Mouse (Mus musculus) limb, embryonic 13.5 days (tissue): ENCODE measurements around the gene Xylt2. TPM values are rescaled to one million over a fixed set of nuclear protein-coding genes. Genes with fewer than 3 reads are reported as not detected.

Source experiments
- ATAC-seq: fragments of 200-750 bp; cut with Nextera tagmentation; 2 replicates; pipeline ENCODE4 v1.8.0; 2017; ENCODE audit warnings: low read depth, moderate number of reproducible peaks, moderate TSS enrichment; ENCODE audit not compliant: low FRiP score
- H3K27ac ChIP-seq: fragments of 300-500 bp; sonication (generic); 2 replicates; pipeline ENCODE4 v1.5.1; 2015; ENCODE audit warnings: inconsistent platforms, mild to moderate bottlenecking, moderate library complexity
- H3K27me3 ChIP-seq: fragments of 300-500 bp; sonication (generic); 2 replicates; pipeline ENCODE4 v1.6.1; 2015; ENCODE audit warnings: mild to moderate bottlenecking, inconsistent platforms
- H3K36me3 ChIP-seq: fragments of 300-500 bp; sonication (generic); 2 replicates; pipeline ENCODE4 v1.6.1; 2015; ENCODE audit warnings: inconsistent platforms, mild to moderate bottlenecking, moderate library complexity
- H3K4me1 ChIP-seq: fragments of 300-500 bp; sonication (generic); 2 replicates; pipeline ENCODE4 v1.6.1; 2015; ENCODE audit warnings: inconsistent platforms
- H3K4me2 ChIP-seq: fragments of 300-500 bp; sonication (generic); replicated peaks from 2 replicates; pipeline ENCODE4 v1.6.1; 2015; ENCODE audit warnings: inconsistent platforms, mild to moderate bottlenecking, moderate library complexity
- H3K4me3 ChIP-seq: fragments of 300-500 bp; sonication (generic); 2 replicates; pipeline ENCODE4 v1.5.1; 2015; ENCODE audit warnings: moderate library complexity, mild to moderate bottlenecking, inconsistent platforms
- H3K9ac ChIP-seq: fragments of 300-500 bp; sonication (generic); 2 replicates; pipeline ENCODE4 v1.6.1; 2015; ENCODE audit warnings: mild to moderate bottlenecking, inconsistent platforms
- H3K9me3 ChIP-seq: fragments of 300-500 bp; sonication (generic); 2 replicates; pipeline ENCODE4 v1.6.1; 2016; ENCODE audit warnings: inconsistent platforms
- WGBS: fragments of 180-500 bp; shearing (Covaris S2); methylation state at CpG from one replicate; pipeline ENCODE4 v1.1.7; 2015; 5-methylcytosine and 5-hydroxymethylcytosine counted together
- polyA plus RNA-seq: library from polyadenylated mRNA; unstranded; fragments of >200 nt; fragmentation: Nextera tagmentation; extraction: Ambion mirVana; gene quantifications from 2 replicates; pipeline ENCODE4 v1.2.1, GENCODE M21; 2015

The Xylt2 gene
- 21.8 and 23.5 TPM in 2 replicates for polyA plus RNA-seq

DNA sequence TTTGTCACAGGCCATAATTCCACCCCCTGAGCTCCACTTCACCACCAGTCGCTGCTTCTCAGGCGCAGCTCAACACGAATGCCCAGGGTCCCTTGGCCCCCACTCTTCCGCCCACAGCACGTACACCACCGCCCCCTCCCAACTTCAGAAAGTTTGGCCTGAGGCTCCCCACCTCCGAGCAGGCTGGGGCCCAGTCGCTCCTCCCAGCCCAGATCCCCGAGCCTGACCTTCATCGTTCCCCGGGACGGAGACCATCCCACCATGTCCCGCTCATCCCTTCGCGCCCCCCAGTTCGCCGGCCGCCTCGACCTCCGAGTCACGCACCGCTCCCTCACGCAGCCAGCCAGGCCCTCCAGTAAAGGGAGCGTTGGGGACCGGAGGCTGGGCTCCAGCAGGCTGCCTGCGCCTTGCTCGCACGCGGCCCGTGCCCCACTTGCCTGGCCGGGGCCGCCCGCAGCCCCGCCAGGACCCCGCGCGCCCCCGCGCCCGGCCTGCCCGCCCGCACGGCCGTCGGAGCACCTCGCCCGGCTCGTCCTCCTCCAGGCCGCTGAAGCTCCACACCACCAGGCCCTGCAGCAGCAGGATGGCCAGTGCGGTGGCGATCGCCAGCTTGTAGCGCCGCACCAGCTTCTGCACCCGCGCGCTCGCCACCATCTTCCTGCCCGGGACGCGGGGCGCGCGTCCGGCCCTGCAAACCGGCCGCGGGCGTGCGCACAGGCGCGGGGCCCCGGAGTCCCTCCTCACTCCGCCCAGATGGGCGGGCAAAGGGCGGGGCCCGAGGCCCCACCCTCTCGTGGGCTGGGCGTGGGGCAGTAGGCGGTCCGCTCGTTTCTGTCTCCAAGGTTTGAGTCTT is at the start of gene Xylt2:
Xylt2 (minus strand) TSS at position 762 of the 853 bp plus-strand sequence.
- Histone ChIP-seq H3K27me3 (no peaks in the 10 kb centered on the region), H3K4me3 (peak within 1 kb of the TSS; percentile 88), H3K4me2 (peak within 1 kb of the TSS; percentile 83), H3K9ac (peak within 1 kb of the TSS; percentile 95), H3K36me3 (peaks cover 9% of the 10 kb centered on the region; the same call in 1 of the 2 replicates), H3K9me3 (no peaks in the 10 kb centered on the region), H3K27ac (peak within 1 kb of the TSS; percentile 92), H3K4me1 (peaks cover 36% of the 10 kb centered on the region)
- peak; percentile 94 for ATAC-seq
- under 1% methylated on average over 78 of the region's 82 CpGs for WGBS

DNA sequence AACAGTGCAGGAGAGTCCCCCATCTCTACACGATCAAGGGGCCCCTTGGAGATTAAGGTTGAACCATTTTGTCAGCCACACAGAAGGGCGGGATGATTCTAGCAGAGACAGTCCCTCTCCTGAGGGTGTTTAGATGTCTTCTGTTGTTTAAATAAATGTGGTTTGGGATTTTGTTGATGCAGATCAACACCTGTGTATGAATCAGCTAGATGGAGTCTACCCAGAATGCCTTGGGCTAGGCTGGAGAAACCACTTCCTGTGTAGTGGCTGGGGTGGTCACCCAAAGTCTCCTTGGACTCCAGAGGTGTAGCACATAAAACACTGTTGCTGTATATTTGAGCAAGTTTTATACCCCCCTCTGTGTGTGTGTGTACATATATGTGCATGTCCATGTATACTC is 41.9 kb upstream of the Xylt2 start:
- 80% methylated on average over 2 of the region's 2 CpGs for WGBS
- no peak overlapping the region for H3K4me3 ChIP-seq
- peaks cover 11% of the 10 kb centered on the region for H3K4me1 ChIP-seq
- no peaks in the 10 kb centered on the region for H3K36me3 ChIP-seq
- no peak overlapping the region for H3K9ac ChIP-seq
- no peak overlapping the region for H3K4me2 ChIP-seq
- H3K9me3 ChIP-seq = no peaks in the 10 kb centered on the region
- H3K27me3 ChIP-seq = no peaks in the 10 kb centered on the region
- no peak overlapping the region for H3K27ac ChIP-seq
- no peak for ATAC-seq

DNA sequence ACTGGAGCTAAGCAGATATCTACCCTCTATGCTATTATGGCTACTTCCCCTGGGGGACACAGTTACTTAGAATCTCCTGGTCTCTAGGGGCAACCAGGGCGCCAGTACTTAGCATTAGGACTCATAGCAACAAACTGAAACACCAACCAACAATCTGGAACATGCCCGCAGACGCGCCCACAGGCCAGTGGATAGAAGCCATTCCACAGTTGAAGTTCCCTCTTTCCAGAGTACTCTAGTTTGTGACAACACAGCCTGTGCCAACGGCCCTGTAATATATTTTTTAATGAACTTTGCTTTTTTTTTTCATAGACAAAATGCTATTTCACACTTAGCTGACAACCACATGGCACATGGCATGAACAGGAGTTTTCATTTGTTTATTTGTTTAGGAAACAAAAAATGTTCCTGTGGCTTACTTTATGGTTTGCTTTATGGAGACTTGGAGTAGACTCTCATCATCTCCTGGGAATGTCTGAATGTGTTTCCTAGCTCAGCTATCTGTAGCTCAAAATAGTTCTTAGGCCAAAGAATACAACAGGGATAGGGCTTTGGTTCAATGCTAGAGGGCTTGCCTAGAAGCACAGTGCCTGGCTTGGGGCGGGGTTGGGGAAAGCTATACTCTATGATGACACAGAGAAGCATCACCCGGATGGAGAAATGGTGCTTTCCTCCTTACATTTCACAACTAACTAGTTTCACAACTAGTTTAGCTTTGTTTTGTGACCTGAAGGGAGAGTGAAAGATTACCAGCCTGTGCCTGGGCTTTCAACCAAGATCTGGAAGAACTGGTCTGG is 41.0 kb upstream of the Xylt2 start:
- Histone ChIP-seq H3K27me3 (no peaks in the 10 kb centered on the region), H3K27ac (no peak overlapping the region), H3K9ac (no peak overlapping the region), H3K36me3 (no peaks in the 10 kb centered on the region), H3K4me2 (no peak overlapping the region), H3K4me1 (peaks cover 15% of the 10 kb centered on the region), H3K4me3 (no peak overlapping the region), H3K9me3 (no peaks in the 10 kb centered on the region)
- 87% methylated on average over 7 of the region's 7 CpGs for WGBS
- ATAC-seq = no peak

DNA sequence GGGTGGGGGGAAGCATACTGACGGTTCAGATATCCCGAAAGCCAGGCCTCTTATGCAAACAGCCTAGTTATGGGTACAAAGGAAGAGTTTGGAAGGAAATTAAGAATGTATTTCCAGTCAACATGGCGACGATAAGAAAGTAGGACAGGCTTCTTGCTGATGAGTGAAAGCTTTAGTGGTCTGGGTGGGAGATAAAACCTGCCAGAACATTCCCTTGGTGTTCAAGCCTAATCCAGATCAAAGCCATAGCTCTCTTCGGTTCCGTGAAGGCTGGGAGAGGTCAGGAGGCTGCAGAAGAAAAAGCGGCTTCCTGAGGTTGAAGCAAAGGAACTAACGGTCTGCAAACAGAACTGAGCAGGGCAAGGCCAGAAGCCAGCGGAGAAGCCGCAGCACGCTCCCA is 39.9 kb upstream of the Xylt2 start:
- H3K36me3 ChIP-seq = no peaks in the 10 kb centered on the region
- ATAC-seq = no peak
- WGBS = 29% methylated on average over 11 of the region's 11 CpGs
- H3K4me1 ChIP-seq = peaks cover 20% of the 10 kb centered on the region
- no peak overlapping the region for H3K27ac ChIP-seq
- H3K9ac ChIP-seq = no peak overlapping the region
- peak overlapping the region; percentile 23 for H3K4me2 ChIP-seq
- H3K27me3 ChIP-seq = no peaks in the 10 kb centered on the region
- no peak overlapping the region for H3K4me3 ChIP-seq
- no peaks in the 10 kb centered on the region for H3K9me3 ChIP-seq

DNA sequence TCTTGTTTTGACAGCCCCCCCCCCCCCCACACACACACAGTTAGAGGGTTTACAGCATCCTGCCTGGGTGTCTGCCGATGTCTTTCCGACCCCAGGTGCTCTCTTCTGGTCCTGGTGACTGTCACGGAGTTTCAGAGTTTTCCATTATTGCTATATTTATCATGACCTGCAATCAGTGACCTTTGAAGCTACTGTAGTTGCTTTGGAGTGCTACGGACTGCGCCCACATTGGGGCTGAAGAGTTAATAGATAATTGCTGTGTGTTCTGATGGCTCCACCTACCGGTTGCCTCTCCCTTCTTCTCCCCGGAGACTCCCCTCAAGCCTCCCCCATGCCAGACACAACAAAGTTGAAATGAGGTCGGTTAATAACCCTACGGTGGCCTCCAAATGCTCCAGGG is 39.4 kb upstream of the Xylt2 start:
- no peak for ATAC-seq
- Histone ChIP-seq H3K9ac (no peak overlapping the region), H3K4me3 (no peak overlapping the region), H3K9me3 (no peaks in the 10 kb centered on the region), H3K27ac (no peak overlapping the region), H3K4me1 (peaks cover 20% of the 10 kb centered on the region), H3K27me3 (no peaks in the 10 kb centered on the region), H3K36me3 (no peaks in the 10 kb centered on the region), H3K4me2 (peak overlapping the region; percentile 23)
- WGBS = 7% methylated on average over 9 of the region's 9 CpGs

GRCm38 (mm10) chr11:94715622-94716021 is 38.3 kb upstream of the Xylt2 start:
- Histone ChIP-seq H3K27me3 (no peaks in the 10 kb centered on the region), H3K36me3 (no peaks in the 10 kb centered on the region), H3K4me2 (no peak overlapping the region), H3K4me3 (no peak overlapping the region), H3K9ac (no peak overlapping the region), H3K9me3 (no peaks in the 10 kb centered on the region), H3K27ac (no peak overlapping the region), H3K4me1 (peaks cover 20% of the 10 kb centered on the region)
- ATAC-seq = no peak
- 85% methylated on average over 5 of the region's 5 CpGs for WGBS

GRCm38 (mm10) chr11:94713246-94713860 is 36.0 kb upstream of the Xylt2 start:
- H3K27me3 ChIP-seq = no peaks in the 10 kb centered on the region
- H3K9me3 ChIP-seq = no peaks in the 10 kb centered on the region
- H3K36me3 ChIP-seq = no peaks in the 10 kb centered on the region
- H3K4me3 ChIP-seq = no peak overlapping the region
- H3K4me1 ChIP-seq = peaks cover 20% of the 10 kb centered on the region
- WGBS = 28% methylated on average over 11 of the region's 11 CpGs
- 0 out of 2 replicates have a peak overlapping the region, but pooled peaks have one; percentile 25 for H3K9ac ChIP-seq
- 0 out of 2 replicates have a peak overlapping the region, but pooled peaks have one; percentile 16 for H3K4me2 ChIP-seq
- ATAC-seq = peak; percentile 61; the same call in 1 of the 2 replicates
- H3K27ac ChIP-seq = peak overlapping the region; percentile 17; the same call in 1 of the 2 replicates

GRCm38 (mm10) chr11:94704472-94704871 is 27.2 kb upstream of the Xylt2 start, which contains the start of gene Gm11541:
Gene Gm11541, minus strand, starts transcription at chr11:94704499.
- Histone ChIP-seq H3K27ac (no peak within 1 kb of the TSS), H3K36me3 (no peaks in the 10 kb centered on the region), H3K27me3 (peaks cover 5% of the 10 kb centered on the region; the same call in 1 of the 2 replicates), H3K4me1 (peaks cover 14% of the 10 kb centered on the region), H3K9ac (no peak within 1 kb of the TSS), H3K9me3 (no peaks in the 10 kb centered on the region), H3K4me3 (no peak within 1 kb of the TSS), H3K4me2 (no peak within 1 kb of the TSS)
- 64% methylated on average over 5 of the region's 5 CpGs for WGBS
- ATAC-seq = 0 out of 2 replicates have a peak, but pooled peaks have one; percentile 11

DNA sequence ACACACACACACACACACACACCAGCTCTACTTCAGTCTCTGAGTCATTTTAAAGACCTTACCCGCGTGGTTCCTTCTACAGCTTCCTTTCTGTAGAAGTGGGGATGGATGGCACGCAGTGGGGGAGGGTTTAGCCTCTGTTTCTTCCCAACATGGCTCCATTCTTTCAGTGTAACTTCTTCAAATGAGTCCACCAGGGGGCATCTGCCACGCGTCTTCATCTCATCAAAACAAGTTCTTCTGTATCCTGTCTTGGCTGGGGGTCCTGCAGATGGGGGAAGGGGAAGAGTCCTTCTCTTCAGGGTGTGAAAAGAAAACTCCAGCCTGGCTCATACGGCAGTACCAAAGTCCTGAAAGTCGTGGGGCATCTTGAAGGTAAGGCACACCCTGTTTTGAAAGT is 26.7 kb upstream of the Xylt2 start:
- Histone ChIP-seq H3K36me3 (no peaks in the 10 kb centered on the region), H3K27me3 (peaks cover 5% of the 10 kb centered on the region; the same call in 1 of the 2 replicates), H3K4me2 (no peak overlapping the region), H3K4me1 (peaks cover 14% of the 10 kb centered on the region), H3K9ac (no peak overlapping the region), H3K9me3 (no peaks in the 10 kb centered on the region), H3K4me3 (no peak overlapping the region), H3K27ac (no peak overlapping the region)
- WGBS = 52% methylated on average over 7 of the region's 7 CpGs
- ATAC-seq = no peak

DNA sequence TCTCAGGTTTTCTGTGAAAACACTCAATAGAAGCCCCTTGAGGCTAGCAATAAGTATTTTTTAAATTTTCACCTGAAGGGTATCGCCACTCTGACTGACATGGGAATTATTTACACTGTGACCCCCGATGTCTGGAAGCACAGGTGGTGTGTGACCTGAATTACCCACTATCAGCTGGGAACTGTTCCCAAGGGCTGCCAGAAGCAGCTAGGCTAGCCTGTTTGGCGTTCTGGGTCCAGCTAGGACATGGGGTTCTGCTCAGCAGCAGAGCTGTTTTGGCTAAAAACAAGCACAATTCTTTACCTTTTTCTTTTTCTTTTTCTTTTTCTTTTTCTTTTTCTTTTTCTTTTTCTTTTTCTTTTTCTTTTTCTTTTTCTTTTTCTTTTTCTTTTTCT is 24.9 kb upstream of the Xylt2 start:
- Histone ChIP-seq H3K36me3 (no peaks in the 10 kb centered on the region), H3K27me3 (peaks cover 5% of the 10 kb centered on the region; the same call in 1 of the 2 replicates), H3K9ac (no peak overlapping the region), H3K4me1 (peaks cover 18% of the 10 kb centered on the region), H3K4me3 (no peak overlapping the region), H3K4me2 (no peak overlapping the region), H3K9me3 (no peaks in the 10 kb centered on the region), H3K27ac (no peak overlapping the region)
- ATAC-seq = no peak
- 33% methylated on average over 3 of the region's 3 CpGs for WGBS

DNA sequence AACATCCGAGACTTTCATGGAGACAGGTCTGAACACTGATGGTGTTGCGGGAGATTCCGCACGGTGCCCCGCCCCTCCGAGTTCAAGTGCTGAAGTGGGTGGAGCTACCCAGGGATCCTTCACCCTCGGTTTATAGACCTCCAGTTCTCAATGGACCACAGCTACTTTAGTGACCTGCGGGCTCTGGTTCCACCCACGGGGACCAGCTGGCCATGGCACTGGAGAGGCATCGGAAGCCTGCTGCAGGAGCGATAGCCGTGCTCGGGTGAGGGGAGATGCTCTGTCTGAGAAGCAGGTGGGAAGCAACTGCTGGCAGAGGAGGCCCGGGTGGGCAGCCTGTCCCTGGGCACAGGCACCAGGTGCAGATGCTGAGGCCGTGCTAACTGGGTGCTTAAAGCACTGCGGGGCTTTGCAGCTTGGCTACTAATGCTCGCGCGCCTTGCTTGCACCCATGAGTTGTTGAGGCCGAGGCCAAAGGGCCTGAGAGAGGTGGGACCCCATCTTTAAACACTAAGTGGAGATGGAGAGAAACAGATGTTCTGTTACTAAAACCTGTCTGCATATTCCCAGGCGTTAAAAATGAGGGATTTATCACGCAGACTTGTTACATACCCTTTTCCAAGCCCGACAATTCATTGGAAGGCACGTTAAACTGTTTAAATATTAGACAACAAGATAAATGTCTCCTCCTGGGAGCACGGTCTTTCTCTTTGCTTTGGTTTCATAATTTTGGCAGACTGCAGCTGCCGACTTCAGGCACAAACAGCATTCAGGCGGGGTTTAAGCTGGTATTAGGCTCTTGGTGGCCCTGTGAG is 24.3 kb upstream of the Xylt2 start:
- Histone ChIP-seq H3K9ac (peak overlapping the region; percentile 39; the same call in 1 of the 2 replicates), H3K4me1 (peaks cover 18% of the 10 kb centered on the region), H3K27me3 (peaks cover 5% of the 10 kb centered on the region; the same call in 1 of the 2 replicates), H3K4me2 (0 out of 2 replicates have a peak overlapping the region, but pooled peaks have one; percentile 1), H3K4me3 (no peak overlapping the region), H3K36me3 (no peaks in the 10 kb centered on the region), H3K27ac (no peak overlapping the region), H3K9me3 (no peaks in the 10 kb centered on the region)
- no peak for ATAC-seq
- WGBS = 51% methylated on average over 27 of the region's 27 CpGs
